Mouse (Mus musculus) brain, adult 2 months (tissue): ENCODE results near the gene Kctd5.

Experiments
- DNase-seq: peaks from one replicate; pipeline ENCODE4 v3.0.0; 2011; ENCODE audit warnings: low read depth, low spot score

Gene Kctd5

GRCm38 (mm10) chr17:24037844-24038243, 35.4 kb downstream of the Kctd5 start, which contains the start of gene Prss27:
Prss27 (plus strand) TSS chr17:24038144.
- no peak for DNase-seq

GRCm38 (mm10) chr17:24037360-24037759, 35.9 kb downstream of the Kctd5 start:
- DNase-seq = no peak

GRCm38 (mm10) chr17:24036954-24037353, 36.3 kb downstream of the Kctd5 start:
- DNase-seq = no peak

GRCm38 (mm10) chr17:24035087-24035486, 38.2 kb downstream of the Kctd5 start:
- no peak for DNase-seq

- DNase-seq = no peak
Measured at GRCm38 (mm10) chr17:24030551-24030950, 42.7 kb downstream of the Kctd5 start.

- peak; percentile 54 for DNase-seq
Measured at GRCm38 (mm10) chr17:24029477-24029876, 43.8 kb downstream of the Kctd5 start.

- peak; percentile 18 for DNase-seq
Measured at GRCm38 (mm10) chr17:24021375-24022199, 51.7 kb downstream of the Kctd5 start.

- no peak for DNase-seq
Measured at GRCm38 (mm10) chr17:24020696-24021095, 52.6 kb downstream of the Kctd5 start.

- peak; percentile 31 for DNase-seq
Measured at GRCm38 (mm10) chr17:24015727-24016126, 57.6 kb downstream of the Kctd5 start.

- DNase-seq = no peak
Measured at GRCm38 (mm10) chr17:24014433-24014965, 58.8 kb downstream of the Kctd5 start.

- no peak for DNase-seq
Measured at GRCm38 (mm10) chr17:24012921-24013320, 60.4 kb downstream of the Kctd5 start.

- no peak for DNase-seq
Measured at GRCm38 (mm10) chr17:24009617-24010016, 63.7 kb downstream of the Kctd5 start.

- no peak for DNase-seq
Measured at GRCm38 (mm10) chr17:24008105-24008504, 65.2 kb downstream of the Kctd5 start.

- DNase-seq = no peak
Measured at GRCm38 (mm10) chr17:24007391-24007790, 65.9 kb downstream of the Kctd5 start.

GRCm38 (mm10) chr17:24006930-24007329, 66.4 kb downstream of the Kctd5 start:
- DNase-seq = no peak

GRCm38 (mm10) chr17:24005049-24005448, 68.2 kb downstream of the Kctd5 start:
- no peak for DNase-seq

- peak; percentile 25 for DNase-seq
Measured at GRCm38 (mm10) chr17:24004071-24004665, 69.1 kb downstream of the Kctd5 start.

- peak; percentile 88 for DNase-seq
Measured at GRCm38 (mm10) chr17:24000404-24000803, 72.9 kb downstream of the Kctd5 start.

- no peak for DNase-seq
Measured at GRCm38 (mm10) chr17:23998383-23998782, 74.9 kb downstream of the Kctd5 start.

- no peak for DNase-seq
Measured at GRCm38 (mm10) chr17:23997901-23998300, 75.4 kb downstream of the Kctd5 start, which contains the start of gene Prss22. Prss22 (minus strand) TSS chr17:23998100.
